Mouse (Mus musculus) hindbrain, embryonic 14.5 days (tissue): ENCODE measurements at regions not wholly inside any gene's neighbourhood (a gene's known extent, or its start where the extent isn't known, plus 50 kb on each side); places are given as distances from the start of the nearest gene placed in this dataset.

Source experiments
- ATAC-seq: fragments of 200-750 bp; cut with Nextera tagmentation; 2 replicates; pipeline ENCODE4 v1.8.0; 2017; ENCODE audit warnings: moderate number of reproducible peaks, mild to moderate bottlenecking, moderate TSS enrichment, moderate library complexity; ENCODE audit not compliant: low FRiP score
- DNase-seq: peaks from one replicate; pipeline ENCODE4 v3.0.0-alpha.2; 2015; ENCODE audit warnings: low spot score
- H3K27ac ChIP-seq: fragments of 300-500 bp; sonication (generic); 2 replicates; pipeline ENCODE4 v1.5.1; 2014; ENCODE audit warnings: mild to moderate bottlenecking, moderate library complexity
- H3K27me3 ChIP-seq: fragments of 300-500 bp; sonication (generic); 2 replicates; pipeline ENCODE4 v1.6.1; 2014; ENCODE audit warnings: mild to moderate bottlenecking, low read length, mixed read lengths; ENCODE audit not compliant: control insufficient read depth, insufficient read depth
- H3K36me3 ChIP-seq: fragments of 300-500 bp; sonication (generic); replicated peaks from 2 replicates; pipeline ENCODE4 v1.6.1; 2014; ENCODE audit not compliant: control insufficient read depth, insufficient read depth
- H3K4me1 ChIP-seq: fragments of 300-500 bp; sonication (generic); replicated peaks from 2 replicates; pipeline ENCODE4 v1.6.1; 2014; ENCODE audit warnings: antibody characterized with exemption, low read length, mixed read lengths; ENCODE audit not compliant: control insufficient read depth, insufficient read depth
- H3K4me2 ChIP-seq: fragments of 300-500 bp; sonication (generic); replicated peaks from 2 replicates; pipeline ENCODE4 v1.6.1; 2014; ENCODE audit warnings: mild to moderate bottlenecking, moderate library complexity
- H3K4me3 ChIP-seq: fragments of 300-500 bp; sonication (generic); replicated peaks from 2 replicates; pipeline ENCODE4 v1.5.1; 2014; ENCODE audit warnings: mild to moderate bottlenecking, low read length
- H3K9ac ChIP-seq: fragments of 300-500 bp; sonication (generic); 2 replicates; pipeline ENCODE4 v1.6.1; 2014
- H3K9me3 ChIP-seq: fragments of 300-500 bp; sonication (generic); 2 replicates; pipeline ENCODE4 v1.6.1; 2016; ENCODE audit warnings: low read length; ENCODE audit not compliant: control insufficient read depth
- WGBS: fragments of 180-500 bp; shearing (Covaris S2); extraction: QIAGEN DNeasy Blood & Tissue Kit; methylation state at CpG from one replicate; pipeline ENCODE4 v1.1.7; 2014; 5-methylcytosine and 5-hydroxymethylcytosine counted together

DNA sequence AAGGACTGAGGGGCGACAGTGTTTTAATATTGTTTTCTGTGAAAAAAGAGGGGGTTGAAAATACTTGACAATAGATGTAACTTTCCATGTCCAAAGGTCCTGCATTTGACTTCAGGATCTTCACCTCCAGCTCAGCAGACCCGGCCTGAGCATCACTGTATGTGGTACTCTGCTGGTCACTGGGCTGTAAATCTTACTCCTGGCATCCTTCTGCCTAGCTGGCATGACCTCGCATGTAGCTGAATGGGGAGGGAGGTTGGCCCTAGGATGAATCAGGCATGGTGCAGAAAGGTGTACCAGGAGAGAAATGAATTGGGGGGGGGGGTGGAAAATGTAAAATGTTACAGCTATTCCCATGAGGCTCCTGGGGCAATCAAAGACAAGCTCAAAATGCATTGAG lies 156.0 kb downstream of the Cdc5l start:
- Histone ChIP-seq H3K4me1 (peaks cover 9% of the 10 kb centered on the region; the same call in 1 of the 2 replicates), H3K4me3 (no peak overlapping the region), H3K27me3 (no peaks in the 10 kb centered on the region), H3K9me3 (no peaks in the 10 kb centered on the region), H3K36me3 (no peaks in the 10 kb centered on the region), H3K4me2 (no peak overlapping the region), H3K27ac (no peak overlapping the region), H3K9ac (no peak overlapping the region)
- ATAC-seq (no peak), DNase-seq (no peak)
- 84% methylated on average over 3 of the region's 3 CpGs for WGBS

DNA sequence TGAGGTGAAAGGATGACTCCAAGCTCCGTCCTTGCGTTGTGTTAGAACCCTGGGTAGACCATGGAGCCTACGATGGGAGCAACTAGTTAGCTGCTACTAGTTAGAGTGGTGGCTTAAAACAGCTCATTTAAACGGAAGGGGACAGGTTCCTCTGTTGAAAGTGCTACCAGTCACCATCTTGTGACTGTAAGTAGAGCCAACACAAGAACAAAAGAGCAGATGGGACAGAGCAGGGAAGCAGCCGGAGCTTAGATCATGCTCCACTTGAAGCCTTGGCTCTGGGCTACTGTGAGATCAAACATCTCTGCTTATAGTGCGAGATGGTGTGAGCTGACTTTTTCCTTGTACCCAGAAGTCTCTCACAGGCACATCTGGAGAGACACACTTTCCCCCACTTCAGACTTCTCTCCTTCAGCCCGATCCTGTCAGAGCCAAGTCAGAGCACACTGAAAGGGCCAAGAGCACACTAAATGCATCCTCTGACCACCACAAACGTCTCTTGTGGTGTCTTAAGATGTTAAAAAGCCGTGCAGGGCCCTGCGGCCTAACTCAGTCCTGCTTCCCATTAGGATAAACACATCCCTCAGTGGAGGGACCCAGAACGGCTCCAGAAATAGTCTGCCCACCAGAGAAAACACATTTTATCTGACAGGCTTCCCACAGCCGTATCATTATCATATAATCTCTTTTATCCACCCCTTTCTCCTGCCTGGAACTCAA lies 156.7 kb downstream of the Cdc5l start:
- 82% methylated on average over 12 of the region's 12 CpGs for WGBS
- Histone ChIP-seq H3K9ac (no peak overlapping the region), H3K27ac (no peak overlapping the region), H3K9me3 (0 out of 2 replicates have a peak, but pooled peaks cover 5% of the 10 kb centered on the region), H3K4me1 (peaks cover 9% of the 10 kb centered on the region; the same call in 1 of the 2 replicates), H3K36me3 (no peaks in the 10 kb centered on the region), H3K4me2 (no peak overlapping the region), H3K27me3 (no peaks in the 10 kb centered on the region), H3K4me3 (no peak overlapping the region)
- no peak for ATAC-seq
- no peak for DNase-seq

DNA sequence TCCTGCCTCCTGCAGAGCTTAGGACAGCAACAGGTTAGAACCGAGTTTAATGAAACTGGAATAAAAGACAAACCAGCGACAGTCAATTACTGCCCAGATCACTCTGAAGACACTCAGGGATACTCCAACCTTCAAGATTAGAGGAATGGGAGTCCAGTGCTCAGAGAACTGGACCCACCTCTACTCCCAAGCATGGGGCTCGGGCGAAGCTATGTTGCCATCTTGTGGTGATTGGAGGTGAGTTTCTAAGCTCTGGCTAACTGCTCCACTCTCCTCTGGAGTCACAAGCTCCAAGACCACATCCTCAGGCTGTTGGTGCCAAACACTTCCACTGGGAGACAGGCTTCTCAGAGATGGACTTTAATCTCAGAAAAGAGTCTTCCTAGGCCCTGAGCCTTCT lies 158.6 kb downstream of the Cdc5l start:
- WGBS = 76% methylated on average over 4 of the region's 4 CpGs
- H3K27ac ChIP-seq = no peak overlapping the region
- ATAC-seq (no peak), DNase-seq (no peak)
- H3K27me3 ChIP-seq = no peaks in the 10 kb centered on the region
- H3K4me3 ChIP-seq = no peak overlapping the region
- no peak overlapping the region for H3K9ac ChIP-seq
- H3K4me1 ChIP-seq = peaks cover 7% of the 10 kb centered on the region; the same call in 1 of the 2 replicates
- 0 out of 2 replicates have a peak, but pooled peaks cover 12% of the 10 kb centered on the region for H3K9me3 ChIP-seq
- no peak overlapping the region for H3K4me2 ChIP-seq
- no peaks in the 10 kb centered on the region for H3K36me3 ChIP-seq

DNA sequence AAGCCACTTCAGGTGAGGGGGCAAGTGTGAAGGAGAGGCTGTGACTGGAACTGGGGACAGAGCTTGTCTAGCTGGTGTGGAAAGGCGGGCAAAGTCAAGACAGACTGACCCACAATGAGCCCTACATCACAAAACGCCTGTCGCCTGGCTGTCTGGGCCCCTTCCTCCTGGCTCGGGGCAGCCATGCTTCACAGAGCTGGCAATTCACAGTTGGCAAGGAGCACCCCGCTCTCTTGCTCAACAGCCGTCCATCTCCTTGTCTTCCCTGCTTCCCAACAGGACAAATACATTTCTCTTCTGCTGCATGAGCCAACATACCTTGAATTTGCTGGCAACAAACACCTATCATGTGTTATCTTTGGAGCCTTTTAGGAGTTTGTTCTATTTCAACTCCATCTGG lies 166.8 kb downstream of the Cdc5l start:
- Histone ChIP-seq H3K9me3 (0 out of 2 replicates have a peak, but pooled peaks cover 7% of the 10 kb centered on the region), H3K27me3 (no peaks in the 10 kb centered on the region), H3K27ac (no peak overlapping the region), H3K4me2 (no peak overlapping the region), H3K4me3 (no peak overlapping the region), H3K9ac (no peak overlapping the region), H3K36me3 (no peaks in the 10 kb centered on the region), H3K4me1 (no peaks in the 10 kb centered on the region)
- ATAC-seq (no peak), DNase-seq (no peak)
- WGBS = 86% methylated on average over 6 of the region's 6 CpGs

DNA sequence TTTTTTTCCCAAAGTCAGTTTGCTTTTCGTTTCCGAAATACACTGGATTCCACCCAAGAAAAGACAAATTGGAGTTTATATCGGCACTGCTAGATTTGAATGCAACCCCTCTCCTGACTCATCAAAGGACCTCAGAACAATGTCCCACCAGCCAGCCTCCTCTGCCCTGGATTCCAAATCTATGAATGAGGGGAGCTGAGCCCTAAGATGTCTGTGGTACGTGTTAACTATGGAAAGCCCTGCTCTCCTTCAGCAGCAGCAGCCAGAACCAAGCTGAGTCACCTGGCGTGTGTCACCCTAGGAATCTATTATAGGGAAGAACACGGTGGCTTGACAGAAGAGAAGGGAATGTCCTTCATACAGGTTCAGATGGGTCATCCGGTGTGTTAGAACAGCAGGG lies 167.9 kb downstream of the Cdc5l start:
- Histone ChIP-seq H3K4me1 (no peaks in the 10 kb centered on the region), H3K9me3 (no peaks in the 10 kb centered on the region), H3K4me3 (no peak overlapping the region), H3K36me3 (no peaks in the 10 kb centered on the region), H3K4me2 (no peak overlapping the region), H3K27ac (no peak overlapping the region), H3K27me3 (no peaks in the 10 kb centered on the region), H3K9ac (no peak overlapping the region)
- 70% methylated on average over 7 of the region's 7 CpGs for WGBS
- ATAC-seq = no peak
- no peak for DNase-seq

DNA sequence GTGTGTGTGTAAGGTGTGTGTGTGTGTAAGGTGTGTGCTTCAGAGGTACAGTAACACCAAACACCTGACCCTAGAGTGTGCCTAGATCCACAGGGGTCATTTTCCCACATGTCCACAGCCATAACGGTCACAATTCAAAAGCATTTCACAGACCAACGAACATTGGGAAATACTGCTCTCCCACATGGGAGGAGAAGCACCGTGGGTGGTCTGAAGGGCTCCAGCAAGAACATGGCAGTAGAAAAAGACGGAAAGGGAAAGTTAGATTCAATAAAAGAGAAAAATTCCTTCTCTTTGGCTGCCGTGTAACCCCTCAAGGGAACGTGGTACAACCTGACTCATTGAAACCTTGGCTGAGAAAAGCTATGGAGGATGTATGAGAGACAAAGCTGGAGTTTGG lies 169.1 kb downstream of the Cdc5l start:
- no peaks in the 10 kb centered on the region for H3K27me3 ChIP-seq
- ATAC-seq (no peak), DNase-seq (no peak)
- H3K36me3 ChIP-seq = no peaks in the 10 kb centered on the region
- no peak overlapping the region for H3K4me2 ChIP-seq
- WGBS = 38% methylated on average over 6 of the region's 6 CpGs
- H3K27ac ChIP-seq = no peak overlapping the region
- no peak overlapping the region for H3K9ac ChIP-seq
- no peaks in the 10 kb centered on the region for H3K4me1 ChIP-seq
- no peaks in the 10 kb centered on the region for H3K9me3 ChIP-seq
- H3K4me3 ChIP-seq = no peak overlapping the region

DNA sequence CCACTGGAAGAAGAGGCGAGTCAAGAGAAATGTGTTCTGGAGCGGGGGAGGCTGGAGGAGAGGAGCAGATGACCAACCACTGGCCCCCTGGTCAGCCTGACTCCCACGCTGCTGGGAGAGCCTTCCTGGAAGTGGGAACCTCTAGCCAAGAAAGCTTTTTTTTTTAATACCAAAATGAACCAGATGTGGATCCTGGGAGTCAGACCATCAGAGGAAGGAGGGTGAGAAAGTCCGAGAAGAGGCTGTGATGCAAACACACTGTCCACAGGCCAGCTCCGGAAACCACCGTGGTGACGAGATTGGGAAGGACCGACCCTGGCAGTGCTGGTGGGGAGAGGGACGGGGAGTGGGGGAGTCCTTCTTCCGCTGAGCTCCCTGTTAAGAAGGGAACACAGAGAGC lies 173.1 kb downstream of the Cdc5l start:
- no peaks in the 10 kb centered on the region for H3K27me3 ChIP-seq
- ATAC-seq (no peak), DNase-seq (no peak)
- no peaks in the 10 kb centered on the region for H3K9me3 ChIP-seq
- H3K4me2 ChIP-seq = no peak overlapping the region
- H3K4me1 ChIP-seq = no peaks in the 10 kb centered on the region
- H3K36me3 ChIP-seq = no peaks in the 10 kb centered on the region
- no peak overlapping the region for H3K27ac ChIP-seq
- H3K4me3 ChIP-seq = no peak overlapping the region
- WGBS = 90% methylated on average over 10 of the region's 10 CpGs
- H3K9ac ChIP-seq = no peak overlapping the region

DNA sequence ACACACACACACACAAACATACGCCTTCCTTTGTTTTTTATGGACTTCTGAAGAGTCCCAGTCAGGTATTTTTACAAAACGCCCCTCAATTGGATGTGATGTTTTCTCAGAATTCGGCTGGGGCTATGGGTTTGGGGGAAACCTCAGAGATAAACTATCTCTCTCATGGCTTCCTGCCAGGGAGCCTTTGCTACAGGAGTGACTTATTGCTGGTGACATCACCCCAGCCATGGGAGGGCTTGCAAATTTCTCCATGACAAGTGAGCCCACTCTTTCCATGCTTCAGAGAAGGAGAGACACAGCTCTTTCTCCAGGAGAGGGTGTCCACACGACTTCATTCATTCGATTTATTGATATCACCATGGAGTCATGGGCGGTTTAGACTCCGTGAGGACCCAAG lies 175.5 kb downstream of the Cdc5l start:
- no peak overlapping the region for H3K4me2 ChIP-seq
- 82% methylated on average over 7 of the region's 7 CpGs for WGBS
- DNase-seq = no peak

DNA sequence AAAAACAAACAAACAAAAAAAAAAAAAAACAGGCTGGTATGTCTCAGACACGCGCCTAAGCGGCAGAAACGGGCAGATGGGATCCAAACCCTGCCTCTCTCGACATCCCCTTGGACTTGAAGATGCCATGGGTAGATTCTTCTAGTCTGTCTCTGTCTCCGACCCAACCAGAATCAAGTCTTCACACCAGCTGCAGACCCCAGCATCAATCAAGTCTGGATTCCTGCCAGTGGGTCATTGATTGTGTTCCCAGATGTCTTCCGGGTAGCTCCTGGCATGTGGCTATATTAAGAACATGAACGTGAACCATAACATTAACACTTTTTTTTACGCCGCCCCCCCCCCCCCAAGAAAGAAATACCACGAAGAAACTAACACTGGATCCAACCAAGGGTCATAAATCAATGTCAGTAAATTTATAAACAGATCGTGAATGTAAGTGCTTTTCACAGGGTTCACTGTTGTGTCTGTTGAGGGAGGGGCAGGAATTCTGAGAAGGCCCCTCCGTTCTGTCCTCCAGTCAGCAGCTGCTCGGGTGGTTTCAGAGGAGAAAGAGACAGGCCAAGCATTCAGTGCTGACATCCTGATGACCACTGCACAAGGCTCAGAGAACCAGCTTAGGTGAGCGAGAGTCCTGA lies 180.8 kb downstream of the Cdc5l start:
- H3K27me3 ChIP-seq = no peaks in the 10 kb centered on the region
- WGBS = 55% methylated on average over 15 of the region's 15 CpGs
- H3K4me1 ChIP-seq = no peaks in the 10 kb centered on the region
- no peaks in the 10 kb centered on the region for H3K36me3 ChIP-seq
- H3K9me3 ChIP-seq = no peaks in the 10 kb centered on the region
- no peak overlapping the region for H3K4me2 ChIP-seq
- no peak overlapping the region for H3K27ac ChIP-seq
- no peak for DNase-seq
- no peak for ATAC-seq
- H3K9ac ChIP-seq = no peak overlapping the region
- H3K4me3 ChIP-seq = no peak overlapping the region

More for the DNA sequence above, 175.5 kb downstream of the Cdc5l start:
- Histone ChIP-seq H3K9ac (no peak overlapping the region), H3K9me3 (no peaks in the 10 kb centered on the region), H3K27ac (no peak overlapping the region), H3K36me3 (no peaks in the 10 kb centered on the region), H3K27me3 (no peaks in the 10 kb centered on the region), H3K4me3 (no peak overlapping the region), H3K4me1 (no peaks in the 10 kb centered on the region)
- ATAC-seq = no peak
